Mouse (Mus musculus) hindbrain, postnatal 0 days (tissue): ENCODE data around the gene Prkch. TPM values are rescaled to one million over a fixed set of nuclear protein-coding genes. Genes with fewer than 3 reads are reported as not detected.

ENCODE experiments used
- ATAC-seq: fragments of 200-750 bp; cut with Nextera tagmentation; 2 replicates; pipeline ENCODE4 v1.8.0; 2017; ENCODE audit warnings: mild to moderate bottlenecking, moderate TSS enrichment, moderate library complexity
- DNase-seq: peaks from one replicate; pipeline ENCODE4 v3.0.0-alpha.2; 2015; ENCODE audit warnings: low spot score
- H3K27ac ChIP-seq: fragments of 300-500 bp; sonication (generic); 2 replicates; pipeline ENCODE4 v1.5.1; 2014; ENCODE audit warnings: mild to moderate bottlenecking
- H3K27me3 ChIP-seq: fragments of 300-500 bp; sonication (generic); 2 replicates; pipeline ENCODE4 v1.6.1; 2014; ENCODE audit warnings: low read length, mixed read lengths; ENCODE audit not compliant: insufficient read depth
- H3K36me3 ChIP-seq: fragments of 300-500 bp; sonication (generic); 2 replicates; pipeline ENCODE4 v1.6.1; 2014; ENCODE audit warnings: low read length, mixed read lengths; ENCODE audit not compliant: insufficient read depth
- H3K4me1 ChIP-seq: fragments of 300-500 bp; sonication (generic); 2 replicates; pipeline ENCODE4 v1.6.1; 2014; ENCODE audit warnings: antibody characterized with exemption, low read length, mixed read lengths; ENCODE audit not compliant: insufficient read depth
- H3K4me2 ChIP-seq: fragments of 300-500 bp; sonication (generic); 2 replicates; pipeline ENCODE4 v1.6.1; 2014; ENCODE audit warnings: low read depth, mild to moderate bottlenecking, low read length, moderate library complexity, mixed read lengths
- H3K4me3 ChIP-seq: fragments of 300-500 bp; sonication (generic); 2 replicates; pipeline ENCODE4 v1.5.1; 2014; ENCODE audit warnings: low read length
- H3K9ac ChIP-seq: fragments of 300-500 bp; sonication (generic); replicated peaks from 2 replicates; pipeline ENCODE4 v1.6.1; 2014; ENCODE audit warnings: mild to moderate bottlenecking, low read length, moderate library complexity, mixed read lengths
- H3K9me3 ChIP-seq: fragments of 300-500 bp; sonication (generic); 2 replicates; pipeline ENCODE4 v1.6.1; 2016; ENCODE audit warnings: low read length, mixed read lengths
- CTCF ChIP-seq: IDR thresholded peaks from 2 replicates; pipeline ENCODE4 v1.5.1; 2016; ENCODE audit warnings: antibody characterized with exemption, control low read depth, low read depth
- WGBS: fragments of 180-500 bp; shearing (Covaris S2); extraction: QIAGEN DNeasy Blood & Tissue Kit; methylation state at CpG from one replicate; pipeline ENCODE4 v1.1.7; 2014; 5-methylcytosine and 5-hydroxymethylcytosine counted together
- polyA plus RNA-seq: library from polyadenylated mRNA; unstranded; fragments of >200 nt; fragmentation: Nextera tagmentation; extraction: Ambion mirVana; gene quantifications from 2 replicates; pipeline ENCODE4 v1.2.1, GENCODE M21; 2015
- total RNA-seq: library from RNA; depleted of rRNA; stranded (reverse); fragments of >200 nt; gene quantifications from 2 replicates; pipeline ENCODE4 v1.2.3, GENCODE M21; 2014

Gene Prkch
- total and polyA plus RNA-seq, 2 experiments from 2014 or later, result 6.1 to 16.1 TPM

DNA sequence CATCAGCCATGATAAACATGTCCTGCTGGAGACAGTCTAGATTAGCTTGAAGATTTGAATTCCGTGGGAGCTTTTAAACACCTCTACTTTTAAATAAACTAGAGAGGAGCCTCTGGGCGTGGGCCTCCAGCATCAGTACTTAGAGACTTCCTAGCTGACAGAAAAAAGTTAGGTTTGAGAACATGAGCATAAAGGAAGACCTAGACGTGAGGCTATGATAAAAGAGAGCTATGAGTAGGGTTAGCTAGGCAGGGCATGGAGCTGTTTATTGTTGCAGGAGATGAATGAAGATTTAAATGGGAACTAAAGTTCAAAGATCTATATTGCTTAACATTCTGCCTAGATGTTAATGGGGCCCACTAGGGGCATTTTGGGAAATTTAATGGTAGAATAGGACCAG lies 2.7 kb downstream of the Prkch start:
- DNase-seq (no peak), ATAC-seq (no peak)
- Histone ChIP-seq H3K36me3 (no peaks in the 10 kb centered on the region), H3K9me3 (no peaks in the 10 kb centered on the region), H3K9ac (no peak overlapping the region), H3K4me1 (0 out of 2 replicates have a peak, but pooled peaks cover 5% of the 10 kb centered on the region), H3K27me3 (peaks cover 11% of the 10 kb centered on the region; the same call in 1 of the 2 replicates), H3K4me3 (no peak overlapping the region), H3K27ac (no peak overlapping the region), H3K4me2 (no peak overlapping the region)
- no peak for TF ChIP-seq CTCF
- WGBS, result 66% methylated on average over 3 of the region's 3 CpGs

- DNase-seq (no peak), ATAC-seq (no peak)
- H3K4me1 ChIP-seq, result 0 out of 2 replicates have a peak, but pooled peaks cover 5% of the 10 kb centered on the region
- 78% methylated on average over 15 of the region's 15 CpGs for WGBS
- no peaks in the 10 kb centered on the region for H3K36me3 ChIP-seq
- H3K27me3 ChIP-seq, result peaks cover 11% of the 10 kb centered on the region; the same call in 1 of the 2 replicates
- no peak overlapping the region for H3K27ac ChIP-seq
- H3K4me3 ChIP-seq, result no peak overlapping the region
- no peak overlapping the region for H3K9ac ChIP-seq
- no peak overlapping the region for H3K4me2 ChIP-seq
- no peaks in the 10 kb centered on the region for H3K9me3 ChIP-seq
- TF ChIP-seq CTCF, result no peak
Observed at GRCm38 (mm10) chr12:73590627-73591276, 6.2 kb downstream of the Prkch start.

GRCm38 (mm10) chr12:73591625-73592024 lies 7.0 kb downstream of the Prkch start:
- H3K27ac ChIP-seq, result no peak overlapping the region
- H3K36me3 ChIP-seq, result no peaks in the 10 kb centered on the region
- WGBS, result 76% methylated on average over 7 of the region's 11 CpGs
- H3K9me3 ChIP-seq, result no peaks in the 10 kb centered on the region
- DNase-seq (no peak), ATAC-seq (no peak)
- H3K4me2 ChIP-seq, result no peak overlapping the region
- H3K4me3 ChIP-seq, result no peak overlapping the region
- H3K9ac ChIP-seq, result no peak overlapping the region
- H3K4me1 ChIP-seq, result no peaks in the 10 kb centered on the region
- no peak for TF ChIP-seq CTCF
- 0 out of 2 replicates have a peak, but pooled peaks cover 5% of the 10 kb centered on the region for H3K27me3 ChIP-seq

GRCm38 (mm10) chr12:73593021-73593798 lies 8.6 kb downstream of the Prkch start:
- H3K4me3 ChIP-seq, result no peak overlapping the region
- H3K27ac ChIP-seq, result no peak overlapping the region
- ATAC-seq, result no peak
- H3K27me3 ChIP-seq, result no peaks in the 10 kb centered on the region
- no peak overlapping the region for H3K4me2 ChIP-seq
- no peak for DNase-seq
- H3K9me3 ChIP-seq, result no peaks in the 10 kb centered on the region
- WGBS, result 91% methylated on average over 12 of the region's 12 CpGs
- TF ChIP-seq CTCF, result no peak
- no peaks in the 10 kb centered on the region for H3K4me1 ChIP-seq
- no peaks in the 10 kb centered on the region for H3K36me3 ChIP-seq
- H3K9ac ChIP-seq, result no peak overlapping the region

DNA sequence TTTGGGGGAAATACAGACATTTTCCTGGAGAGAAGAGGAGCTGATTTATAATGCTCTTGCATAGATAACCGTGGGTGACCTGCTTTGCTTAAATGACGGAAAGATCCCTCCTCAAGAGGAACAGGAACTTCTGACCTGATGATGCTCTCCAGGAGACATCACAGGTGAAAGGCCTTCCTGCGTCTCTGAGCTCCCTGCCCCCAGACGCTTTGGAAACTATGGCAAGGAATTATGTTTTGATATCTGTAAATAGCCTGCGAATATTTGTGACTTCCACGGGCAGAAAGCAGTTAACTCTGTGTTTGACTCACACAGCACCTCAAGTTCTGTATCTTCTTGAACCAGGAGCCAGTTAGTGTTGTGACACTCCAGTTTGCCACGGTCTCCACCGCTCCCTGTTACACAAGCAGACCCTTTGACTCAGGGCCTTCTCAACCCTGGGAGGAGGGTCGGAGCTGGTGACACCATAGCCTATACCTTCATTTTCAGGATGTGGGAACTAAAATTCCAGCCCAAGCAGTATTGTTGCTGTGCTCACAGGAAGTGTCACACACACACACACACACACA lies 9.7 kb downstream of the Prkch start:
- Histone ChIP-seq H3K9me3 (no peaks in the 10 kb centered on the region), H3K27ac (no peak overlapping the region), H3K4me1 (no peaks in the 10 kb centered on the region), H3K9ac (no peak overlapping the region), H3K36me3 (no peaks in the 10 kb centered on the region), H3K27me3 (no peaks in the 10 kb centered on the region), H3K4me2 (no peak overlapping the region), H3K4me3 (no peak overlapping the region)
- WGBS, result 90% methylated on average over 9 of the region's 9 CpGs
- ATAC-seq (no peak), DNase-seq (no peak)
- TF ChIP-seq CTCF, result no peak

DNA sequence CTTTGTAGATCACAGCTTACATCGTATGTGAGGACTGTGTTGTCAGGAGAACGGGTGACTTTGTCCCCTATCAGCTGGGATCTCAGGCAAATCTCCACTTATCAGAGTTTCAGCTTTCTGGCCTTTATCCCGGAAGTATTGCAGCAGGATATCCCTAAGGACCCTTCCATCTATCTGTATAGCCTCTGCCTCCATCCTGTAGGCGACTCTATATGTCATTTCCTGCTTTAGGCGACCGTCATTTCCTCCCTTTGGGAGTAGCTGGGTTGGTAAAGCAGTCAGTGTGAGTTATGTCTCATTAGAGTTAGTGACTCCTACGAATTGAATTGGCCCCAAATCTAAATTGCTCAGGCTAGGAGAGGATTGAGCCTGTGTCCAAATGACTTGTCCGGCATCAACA lies 10.6 kb downstream of the Prkch start:
- H3K27ac ChIP-seq, result no peak overlapping the region
- no peaks in the 10 kb centered on the region for H3K36me3 ChIP-seq
- TF ChIP-seq CTCF, result no peak
- ATAC-seq (no peak), DNase-seq (no peak)
- H3K9me3 ChIP-seq, result no peaks in the 10 kb centered on the region
- no peak overlapping the region for H3K4me2 ChIP-seq
- no peak overlapping the region for H3K4me3 ChIP-seq
- H3K27me3 ChIP-seq, result no peaks in the 10 kb centered on the region
- WGBS, result 74% methylated on average over 8 of the region's 8 CpGs
- no peak overlapping the region for H3K9ac ChIP-seq
- no peaks in the 10 kb centered on the region for H3K4me1 ChIP-seq
